Mouse (Mus musculus): ENCODE data around the gene Dgkg.
A peak's percentile ranks its signal among the peaks of the same experiment; 100 is the strongest.

Gene Dgkg

DNA sequence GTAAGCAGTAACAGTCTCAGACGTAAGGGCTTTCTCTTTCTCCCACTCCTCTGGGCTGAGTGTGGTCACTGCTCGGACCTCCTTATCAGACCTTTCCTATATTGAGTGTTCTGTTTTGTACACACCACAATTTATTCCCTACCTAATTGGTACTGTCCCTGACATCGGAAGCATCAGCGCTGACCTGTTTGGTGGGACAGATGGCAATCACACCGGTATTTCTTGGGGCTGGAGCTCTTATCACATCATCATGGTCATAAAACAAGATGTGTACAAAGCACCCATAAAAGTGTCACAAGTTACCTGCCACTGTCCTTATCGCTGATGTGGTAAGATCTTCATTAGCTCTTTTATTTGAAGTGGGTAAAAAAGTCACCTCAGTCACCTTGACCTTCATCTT is 155.2 kb downstream of the Dgkg start:
- DNase-seq (ENCODE audit: low read depth, low spot score) = no peak

DNA sequence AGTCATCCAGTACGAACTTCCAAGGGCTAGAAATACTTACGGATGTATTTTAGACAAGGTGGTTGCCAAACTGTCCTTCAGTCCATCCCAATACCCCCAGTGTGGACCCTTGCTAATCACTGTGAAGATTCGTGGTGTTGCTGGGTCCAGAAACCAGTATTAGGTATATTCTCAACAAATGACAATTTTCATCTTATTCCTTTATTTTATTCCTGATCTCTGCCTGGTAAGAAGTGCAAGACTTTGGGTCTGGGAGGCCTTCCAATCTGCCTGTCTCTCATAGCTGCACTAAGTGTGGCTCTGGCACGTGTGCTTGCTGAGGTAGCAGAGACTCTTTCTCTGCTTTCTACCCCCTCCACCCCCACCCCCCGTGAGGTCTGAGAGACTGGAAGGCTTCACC is 156.5 kb downstream of the Dgkg start:
- DNase-seq (ENCODE audit: low read depth, low spot score) = no peak

DNA sequence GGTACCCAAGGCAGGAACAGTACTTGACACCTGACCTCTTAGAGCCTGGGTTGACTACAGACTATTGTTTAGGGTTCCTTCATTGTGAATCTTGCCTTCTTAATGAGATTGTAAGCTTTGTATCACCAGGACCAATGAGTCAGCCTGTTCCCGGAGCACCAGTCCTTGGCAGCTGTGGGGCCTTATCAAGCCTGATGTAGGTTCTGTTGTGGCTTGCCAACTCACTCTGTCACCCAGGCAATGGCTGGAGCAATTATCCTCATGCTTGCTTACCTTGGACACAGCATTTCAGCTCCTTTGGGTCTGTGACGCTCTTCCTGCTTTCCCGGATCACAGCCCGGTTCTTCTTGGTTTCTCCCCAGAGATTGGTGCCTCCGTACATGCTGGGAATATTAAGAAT is 157.1 kb downstream of the Dgkg start:
- DNase-seq (ENCODE audit: low read depth, low spot score) = no peak

DNA sequence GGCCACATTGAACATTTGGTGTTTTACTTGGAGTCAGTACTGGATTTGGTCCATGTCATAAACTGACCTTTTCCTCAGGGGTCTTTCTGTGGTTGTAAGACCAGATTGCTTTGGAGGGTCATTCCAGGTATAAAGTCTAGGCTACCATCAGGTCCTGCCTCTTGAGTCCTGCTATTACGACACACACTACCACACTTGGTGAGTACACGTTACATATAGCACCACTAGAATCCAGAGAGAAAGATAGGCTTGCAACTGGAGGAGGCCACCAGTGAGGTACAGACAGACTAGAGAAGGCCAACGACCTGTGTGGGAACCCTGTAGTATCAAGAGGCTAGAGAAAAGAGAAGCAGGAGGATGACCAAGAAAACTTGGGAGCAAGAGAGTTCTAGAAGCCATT is 157.6 kb downstream of the Dgkg start:
- DNase-seq (ENCODE audit: low read depth, low spot score) = no peak

DNA sequence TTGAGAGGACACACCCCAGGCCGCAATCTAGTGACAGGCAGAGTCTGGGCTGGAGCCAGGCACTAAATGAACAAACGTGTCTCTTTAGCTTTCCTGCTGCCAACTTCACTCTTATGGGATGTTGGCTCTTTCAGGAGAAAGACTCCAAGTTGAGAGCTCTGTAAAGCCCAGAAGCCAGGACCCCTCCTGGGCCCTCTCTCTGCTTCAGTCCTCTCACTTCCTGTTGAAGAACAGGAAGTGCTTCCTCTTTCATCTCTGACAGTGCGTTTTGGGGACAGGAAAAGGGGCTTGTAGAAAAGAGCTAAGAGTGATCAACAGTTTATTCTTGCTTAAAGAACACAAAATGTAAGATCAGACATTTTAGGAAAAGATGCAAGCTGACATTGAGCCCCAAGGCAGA is 159.0 kb downstream of the Dgkg start:
- DNase-seq (ENCODE audit: low read depth, low spot score) = no peak

DNA sequence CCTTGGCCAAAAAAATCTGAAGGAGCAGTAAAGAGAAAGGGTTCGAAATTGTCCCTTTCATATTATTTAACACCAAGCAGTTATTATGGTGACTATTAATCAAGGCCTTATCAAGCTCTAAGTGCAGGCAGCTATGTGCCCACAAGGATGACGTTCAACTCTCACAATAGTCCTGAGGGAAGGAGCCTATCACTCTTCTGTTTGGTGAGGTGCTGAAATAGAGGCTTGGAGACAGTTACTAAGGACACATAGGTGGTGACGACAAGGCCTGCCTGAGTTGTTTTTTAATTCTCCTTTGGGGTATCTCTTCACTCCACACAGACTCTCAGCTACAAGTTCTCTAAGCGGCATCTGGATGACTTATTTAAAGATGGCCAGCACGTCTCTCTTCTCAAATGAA is 161.8 kb downstream of the Dgkg start:
- DNase-seq (ENCODE audit: low read depth, low spot score) = no peak

DNA sequence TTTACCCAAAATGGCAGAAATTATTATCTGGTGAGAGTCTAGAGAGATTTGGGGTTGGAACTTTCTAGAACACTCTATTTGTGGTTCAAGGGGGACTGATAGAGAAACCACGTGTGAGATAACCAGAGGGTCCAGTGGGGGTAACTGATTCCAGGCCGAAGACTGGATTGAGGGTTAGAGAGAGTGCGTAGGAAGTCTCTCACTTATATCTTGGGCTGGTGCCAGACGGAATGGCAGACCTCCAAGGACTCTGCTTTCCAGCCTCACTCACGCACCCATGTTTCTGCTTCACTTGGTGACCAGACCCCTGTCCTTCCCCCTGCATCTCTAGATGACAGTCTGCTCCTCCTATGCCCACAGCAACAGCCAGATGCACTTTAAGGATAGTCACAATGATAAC is 162.2 kb downstream of the Dgkg start:
- no peak for DNase-seq (ENCODE audit: low read depth, low spot score)

DNA sequence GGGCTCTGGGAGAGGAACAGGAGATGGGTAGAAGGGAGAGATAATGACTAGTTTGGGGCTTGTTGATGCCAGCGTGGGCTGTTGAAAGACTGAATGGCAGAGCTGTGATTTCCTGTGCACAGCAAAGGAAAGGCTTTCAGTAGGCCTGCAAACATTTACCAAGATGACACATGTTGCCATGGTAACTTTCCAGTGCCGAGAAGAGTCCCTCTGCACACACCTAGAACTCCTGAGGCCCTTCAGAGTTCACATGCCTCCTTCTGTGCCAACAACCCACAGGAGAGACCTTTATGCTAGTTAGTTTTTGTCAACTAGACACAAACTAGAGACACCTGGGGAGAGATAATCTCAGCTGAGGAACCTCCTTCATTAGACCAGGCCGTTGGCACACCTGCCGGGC is 163.6 kb downstream of the Dgkg start:
- DNase-seq (ENCODE audit: low read depth, low spot score) = no peak

DNA sequence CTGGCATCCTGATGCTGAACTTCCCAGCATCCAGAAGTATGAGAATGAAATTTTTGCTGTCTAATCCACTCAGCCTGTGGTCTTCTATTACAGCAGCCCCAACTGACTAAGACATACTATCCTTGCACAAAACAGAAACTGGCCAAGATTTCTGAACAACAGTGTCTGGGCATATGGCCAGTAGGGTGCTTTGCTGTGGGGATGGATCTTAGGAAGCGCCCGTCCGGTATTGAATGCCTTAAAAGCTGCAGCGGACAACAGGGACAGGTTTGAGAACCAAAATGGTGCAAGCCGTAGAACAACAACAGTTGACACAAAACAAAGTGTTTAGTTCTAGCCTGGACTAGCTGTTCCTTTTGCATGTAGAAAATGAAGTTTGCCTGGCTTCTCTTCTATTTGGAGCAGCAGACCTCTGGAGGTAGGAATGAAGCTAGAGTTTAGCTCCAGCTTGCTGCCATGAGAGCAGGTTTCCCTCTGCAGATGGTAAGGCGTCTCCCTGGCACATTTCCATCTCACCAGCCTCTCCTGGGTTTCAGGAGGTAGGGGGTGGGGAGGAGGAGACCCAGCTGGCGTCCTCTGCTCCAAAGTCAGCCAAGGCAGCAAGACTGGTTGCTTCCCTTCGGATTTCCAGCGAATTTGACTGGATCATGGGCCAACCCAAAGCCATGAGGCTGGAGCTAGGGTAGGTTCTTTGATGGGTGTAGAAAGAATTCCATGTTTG is 165.4 kb downstream of the Dgkg start:
- no peak for DNase-seq (ENCODE audit: low read depth, low spot score)

DNA sequence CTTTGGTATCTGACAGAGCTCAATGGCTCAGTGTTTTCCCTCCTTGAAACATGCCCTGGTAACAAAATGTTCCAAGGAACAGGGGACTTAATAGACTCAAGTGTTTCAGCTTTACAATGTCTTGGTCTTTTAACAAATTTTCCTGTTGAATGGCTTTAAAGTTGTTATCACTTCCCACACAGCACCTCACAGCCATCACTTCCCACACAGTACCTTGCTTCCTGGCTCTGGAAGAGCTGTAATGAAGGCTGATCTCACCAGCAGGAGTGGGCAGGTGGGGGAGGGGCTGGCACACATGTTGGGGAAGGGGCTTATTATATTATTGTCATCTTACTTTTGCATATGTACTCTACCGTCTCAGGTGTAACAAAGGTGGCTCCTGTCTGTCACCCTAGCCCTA is 173.1 kb downstream of the Dgkg start:
- DNase-seq (ENCODE audit: low read depth, low spot score) = no peak

DNA sequence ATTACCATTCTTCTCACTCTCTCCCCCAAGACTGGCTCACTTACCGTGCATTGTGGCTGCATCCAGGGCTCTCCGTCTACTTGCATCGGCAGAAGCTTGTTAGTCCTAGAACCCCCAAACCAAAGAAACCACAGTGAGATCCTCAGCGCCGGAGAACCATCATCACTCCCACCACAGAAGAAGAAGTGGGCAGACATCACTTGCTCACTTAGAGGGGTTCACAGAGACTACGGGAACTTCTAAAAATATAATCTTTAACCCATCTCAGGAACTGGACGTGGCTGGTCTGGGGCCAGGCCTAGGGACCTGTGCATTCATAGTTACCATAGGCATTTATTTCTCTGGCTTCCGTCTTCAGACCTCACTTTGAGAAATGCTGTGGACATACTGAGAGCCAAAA is 177.7 kb downstream of the Dgkg start:
- DNase-seq (ENCODE audit: low read depth, low spot score) = no peak

DNA sequence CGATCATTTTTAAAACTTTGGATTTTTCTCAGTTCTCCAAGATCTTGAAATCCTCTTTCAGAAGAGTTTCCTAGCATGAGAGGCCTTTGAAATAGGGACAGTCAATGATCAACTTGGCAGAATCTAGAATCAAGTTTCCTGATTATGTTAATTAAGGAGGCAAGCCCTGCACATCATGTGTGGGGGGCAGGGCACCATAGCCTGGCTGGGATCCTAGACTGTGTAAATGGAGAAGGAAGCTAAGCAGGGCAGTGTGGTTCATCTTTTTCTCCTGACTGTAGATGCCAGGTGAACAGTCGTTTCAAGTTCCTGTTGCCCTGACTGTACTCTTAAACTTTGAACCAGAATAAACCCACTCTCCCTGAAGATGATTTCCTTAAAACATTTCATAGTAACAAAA is 185.3 kb downstream of the Dgkg start:
- DNase-seq (ENCODE audit: low read depth, low spot score) = no peak

DNA sequence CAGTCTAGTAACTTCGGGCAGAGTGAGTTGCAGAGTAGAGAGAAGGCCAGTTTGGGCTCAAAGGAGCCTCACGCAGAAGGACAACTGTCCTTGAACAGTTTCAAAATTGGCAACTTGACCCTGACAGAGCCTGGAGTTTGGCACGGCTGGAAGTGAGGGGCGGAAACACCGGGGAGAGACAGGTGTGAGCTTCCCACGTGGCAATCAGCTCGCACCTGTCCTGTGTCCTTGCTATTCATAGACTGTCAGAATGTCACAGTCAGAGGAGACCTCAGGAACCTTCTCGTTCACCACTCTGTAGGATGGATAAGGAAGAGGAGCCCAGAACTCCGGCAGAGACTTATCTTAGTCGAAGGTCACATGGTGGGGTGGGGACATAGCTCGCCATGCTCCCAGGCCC is 187.6 kb downstream of the Dgkg start:
- DNase-seq (ENCODE audit: low read depth, low spot score) = no peak

DNA sequence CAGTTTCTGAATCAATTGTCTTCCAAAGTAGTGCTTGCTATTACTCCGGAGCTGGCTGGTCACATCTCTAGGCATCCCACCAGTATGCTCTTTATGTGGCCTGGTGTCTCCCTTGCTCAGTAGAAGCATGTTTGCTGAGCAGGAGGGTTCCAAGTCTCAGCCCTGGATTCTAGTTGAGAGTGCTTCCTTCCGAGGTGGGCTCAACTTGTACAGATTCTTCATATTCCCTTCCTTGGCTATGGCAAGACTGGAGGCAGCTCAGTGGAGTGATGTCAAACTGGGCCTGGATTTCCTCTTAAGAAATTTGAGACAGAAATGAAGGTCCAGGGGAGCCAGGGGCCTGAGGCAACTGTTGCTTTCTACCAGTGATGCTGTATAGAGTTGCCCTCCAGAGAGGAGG is 189.9 kb downstream of the Dgkg start:
- no peak for DNase-seq (ENCODE audit: low read depth, low spot score)

DNA sequence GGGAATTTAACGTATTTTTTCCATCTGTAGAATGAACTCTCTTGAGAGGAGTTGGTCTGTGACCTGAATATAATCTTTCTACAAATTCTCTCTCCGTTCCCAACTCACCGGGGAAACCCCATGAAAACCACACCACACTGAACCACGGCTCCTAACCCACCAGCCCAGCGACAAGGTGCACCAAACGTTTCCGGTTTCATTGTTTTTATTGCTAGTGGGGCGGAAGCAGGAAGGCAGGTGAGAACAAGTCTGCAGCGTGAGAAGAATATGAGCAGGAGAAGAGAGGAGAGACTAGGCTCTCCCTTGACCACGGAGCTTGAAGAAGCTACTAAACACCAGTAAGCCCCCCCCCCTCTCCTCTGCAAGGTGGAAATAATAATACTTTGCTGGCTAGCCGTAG is 190.6 kb downstream of the Dgkg start:
- no peak for DNase-seq (ENCODE audit: low read depth, low spot score)

DNA sequence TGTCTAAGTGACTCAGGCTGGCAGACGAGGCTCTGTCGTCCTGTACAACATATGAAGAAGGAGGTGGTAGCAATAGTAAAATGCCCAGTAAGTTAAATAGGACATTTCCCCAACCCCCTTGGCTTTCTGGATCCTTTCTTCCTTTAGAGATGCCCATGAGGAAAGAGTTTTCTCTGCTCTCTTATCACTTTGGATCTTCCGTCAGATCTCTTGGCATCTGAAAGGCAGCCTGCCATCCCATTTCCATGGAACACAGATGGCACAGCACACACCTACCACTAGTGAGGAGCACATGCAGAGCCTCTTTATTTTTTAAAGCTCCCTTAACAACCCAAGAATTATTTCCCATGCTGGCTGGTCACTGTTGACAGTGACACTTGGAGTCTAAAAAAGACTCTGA is 194.8 kb downstream of the Dgkg start:
- DNase-seq (ENCODE audit: low read depth, low spot score) = no peak

DNA sequence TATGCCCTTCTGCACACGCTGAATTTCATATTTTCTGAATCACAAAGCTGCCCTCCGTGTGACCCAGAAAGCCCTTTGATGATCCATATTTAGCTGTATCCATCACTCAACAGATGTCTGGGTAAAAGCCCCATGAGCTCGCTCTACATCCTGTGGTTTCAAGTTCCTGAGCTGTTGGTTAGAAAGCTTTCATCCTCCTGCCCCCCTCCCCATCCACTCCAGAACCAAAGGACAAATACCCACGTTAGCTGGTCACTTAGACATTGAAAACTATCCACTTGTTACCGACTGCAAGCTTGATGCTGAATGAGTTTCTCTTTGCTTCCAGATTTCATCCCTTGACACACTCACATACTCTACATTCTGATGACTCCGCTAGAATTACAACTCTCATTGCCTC is 195.3 kb downstream of the Dgkg start:
- DNase-seq (ENCODE audit: low read depth, low spot score) = no peak

DNA sequence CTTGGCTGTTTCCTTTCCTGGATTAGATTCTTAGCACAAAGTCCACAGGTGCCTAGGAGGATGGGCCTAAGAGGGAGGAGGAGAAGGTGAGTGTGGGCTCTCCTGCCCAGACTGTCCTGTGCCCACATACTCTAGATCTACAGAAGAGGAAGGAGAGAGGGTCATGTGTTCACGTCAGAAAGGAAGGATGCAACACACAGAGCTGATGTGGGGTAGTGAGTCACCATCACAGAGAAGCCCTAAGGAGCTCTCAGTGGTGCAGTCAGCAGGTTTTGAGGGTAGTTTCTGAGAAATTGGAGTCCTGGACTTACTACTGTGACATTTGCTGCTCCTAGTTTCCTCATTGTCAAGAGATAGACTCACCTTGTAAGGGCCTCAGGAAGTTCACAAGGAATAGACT is 196.1 kb downstream of the Dgkg start:
- DNase-seq (ENCODE audit: low read depth, low spot score) = no peak

DNA sequence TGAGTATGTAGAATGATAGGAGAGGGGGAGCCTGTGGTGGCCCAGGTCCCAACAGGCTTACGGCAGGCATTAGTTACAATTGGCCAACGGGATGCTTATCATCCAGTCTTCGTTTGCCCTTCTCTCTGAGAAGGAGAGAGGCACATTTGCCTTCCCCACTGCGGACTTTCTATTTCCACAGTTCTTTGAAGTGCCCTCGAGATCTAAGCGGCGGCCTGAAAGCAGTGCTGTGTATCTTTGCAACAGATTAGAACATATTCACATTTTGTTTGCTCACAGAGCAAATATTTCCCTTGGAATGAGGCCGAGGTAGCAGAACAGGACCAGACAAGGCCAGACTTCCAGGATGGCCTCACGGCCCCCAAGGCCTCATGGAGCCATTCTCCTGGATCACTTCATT is 204.9 kb downstream of the Dgkg start:
- DNase-seq (ENCODE audit: low read depth, low spot score) = no peak

DNA sequence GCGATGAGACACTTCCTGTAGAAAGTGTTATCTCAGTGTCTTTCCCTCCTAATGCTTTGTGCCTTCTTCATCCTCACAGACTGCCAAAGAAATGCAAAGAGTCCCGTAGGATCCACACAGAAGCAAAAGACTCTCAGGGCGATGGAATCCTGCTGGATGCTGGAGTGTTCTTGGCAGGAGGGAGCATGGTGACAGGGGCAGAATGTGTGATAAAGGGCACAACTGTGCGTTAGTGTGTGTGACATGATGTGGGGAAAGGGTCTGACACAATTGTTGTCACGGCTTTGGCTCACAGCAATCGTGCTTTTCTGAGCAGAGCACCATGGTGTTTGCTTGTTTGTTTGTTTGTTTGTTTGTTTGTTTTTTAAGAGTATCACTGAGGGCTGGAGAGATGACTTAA is 208.9 kb downstream of the Dgkg start:
- DNase-seq (ENCODE audit: low read depth, low spot score) = no peak

DNA sequence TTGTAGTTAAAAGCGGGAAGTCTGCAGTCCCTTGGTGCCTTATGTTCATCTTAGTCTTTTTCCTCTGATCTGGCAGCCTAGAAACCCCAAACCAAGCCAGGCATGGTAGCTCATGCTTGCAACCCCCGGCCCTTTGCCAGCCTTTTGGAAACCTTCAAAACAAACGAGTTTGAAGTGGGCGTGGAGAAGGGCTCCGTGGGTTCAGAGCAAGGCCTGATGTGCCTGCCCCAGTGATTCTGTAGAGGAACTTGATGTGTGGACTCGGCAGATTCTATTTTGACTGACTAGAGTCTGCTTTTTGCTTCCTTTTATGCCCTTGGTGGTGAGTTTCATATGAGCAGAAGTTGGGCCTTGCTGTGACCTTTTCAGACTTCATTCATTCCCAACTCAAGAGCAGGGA is 212.2 kb downstream of the Dgkg start:
- no peak for DNase-seq (ENCODE audit: low read depth, low spot score)

DNA sequence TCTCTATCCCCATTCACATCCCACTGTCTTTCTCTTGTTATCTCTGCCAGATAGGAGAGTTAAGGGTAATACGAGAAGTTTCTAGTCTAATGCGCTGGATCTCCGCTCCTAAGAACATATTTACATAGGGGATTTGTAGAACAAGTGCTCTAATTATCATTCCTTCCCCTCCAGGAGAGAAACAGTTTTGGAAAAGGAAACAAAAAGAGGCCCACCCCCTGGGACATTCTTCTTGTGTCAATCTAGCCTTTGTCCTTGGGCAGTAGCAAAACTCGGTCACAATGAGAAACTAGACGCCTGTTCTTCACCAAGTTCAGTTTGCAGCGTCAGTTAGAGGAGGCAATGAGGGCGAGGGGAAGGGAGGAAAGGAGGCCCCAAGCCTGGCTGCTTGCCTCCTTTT is 214.8 kb downstream of the Dgkg start:
- peak; percentile 97 for DNase-seq (ENCODE audit: low read depth, low spot score)

DNA sequence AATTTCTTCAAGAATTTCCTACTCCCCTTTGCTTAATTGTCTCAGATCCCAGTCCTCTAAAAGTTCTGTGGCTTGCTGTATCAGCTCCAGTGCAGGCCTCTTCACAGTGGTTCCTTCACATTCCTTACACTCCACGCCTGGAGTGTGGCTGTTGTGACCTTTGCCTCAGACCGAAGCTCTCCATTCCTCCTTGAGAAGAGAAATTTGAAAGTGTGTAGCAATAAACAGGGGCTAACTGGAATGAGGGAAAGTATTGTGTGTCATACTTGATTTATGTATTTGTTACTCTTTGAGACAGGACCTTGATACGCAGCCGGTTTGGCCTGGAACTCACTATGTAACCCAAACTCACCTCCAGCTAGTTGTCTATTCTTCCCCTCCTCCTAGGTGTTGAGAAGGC is 215.7 kb downstream of the Dgkg start:
- DNase-seq (ENCODE audit: low read depth, low spot score) = no peak

DNA sequence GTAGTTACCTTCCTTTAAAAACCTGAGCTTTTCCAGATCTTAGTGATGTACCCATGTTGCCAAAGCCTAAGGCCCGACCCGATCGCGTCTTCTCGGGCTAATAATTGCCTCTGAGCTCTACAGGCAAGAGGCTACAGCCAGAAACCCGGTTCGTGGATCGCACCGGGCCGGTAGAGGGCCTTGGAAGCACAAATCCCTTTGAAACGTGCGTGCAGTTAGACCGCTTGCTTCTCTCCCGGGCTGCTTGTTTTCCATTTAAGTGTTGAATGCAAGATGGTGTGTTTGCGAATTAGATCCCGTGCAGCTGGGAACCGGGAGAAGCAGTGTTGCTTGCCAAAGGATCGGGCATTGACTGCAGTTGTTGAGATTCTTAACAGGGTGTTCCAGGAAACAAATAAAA is 216.8 kb downstream of the Dgkg start:
- DNase-seq (ENCODE audit: low read depth, low spot score) = peak; percentile 52
